Mouse (Mus musculus): Measurements from ENCODE around the gene Sun1.

Sun1 gene

GRCm38 (mm10) chr5:139241022-139241761 lies 40.8 kb downstream of the Sun1 start:
- in situ Hi-C loops (cut with MboI; ENCODE audit: unreplicated experiment in 2 of 2): no loop called here

GRCm38 (mm10) chr5:139243384-139243783 lies 42.9 kb downstream of the Sun1 start:
- in situ Hi-C loops (cut with MboI; ENCODE audit: unreplicated experiment in 2 of 2): no loop called here

DNA sequence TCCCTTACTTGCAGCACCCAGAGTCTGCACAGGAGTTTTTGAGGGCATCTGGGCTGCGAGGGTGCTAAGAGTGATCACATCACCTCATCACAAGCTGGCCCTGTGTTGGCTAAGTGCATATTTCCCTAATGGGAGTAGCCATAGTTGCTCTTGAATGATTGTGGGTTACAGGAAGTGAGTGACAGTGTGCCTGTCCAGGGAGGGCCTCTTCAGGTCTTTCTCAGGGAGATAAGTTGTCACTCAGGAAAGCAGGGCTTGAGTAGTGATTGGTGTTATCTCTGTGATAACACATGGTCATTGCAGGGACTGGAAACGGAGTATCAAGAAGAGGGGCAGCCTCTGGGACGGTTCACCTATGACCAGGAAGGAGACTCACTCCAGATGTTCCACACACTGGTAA lies 47.3 kb downstream of the Sun1 start:
- in situ Hi-C loops (cut with MboI; ENCODE audit: unreplicated experiment in 2 of 2): loop anchor here in 1 of 2 experiments (5.0 kb wide), 1 partner anchor 45 kb away; the partner anchor contains the start of gene Sun1

- in situ Hi-C loops (cut with MboI; ENCODE audit: unreplicated experiment in 2 of 2): loop anchor here in 1 of 2 experiments (5.0 kb wide), 1 partner anchor 47 kb away; the partner anchor contains the start of gene Sun1
Observed at GRCm38 (mm10) chr5:139248846-139249245, 48.4 kb downstream of the Sun1 start.

DNA sequence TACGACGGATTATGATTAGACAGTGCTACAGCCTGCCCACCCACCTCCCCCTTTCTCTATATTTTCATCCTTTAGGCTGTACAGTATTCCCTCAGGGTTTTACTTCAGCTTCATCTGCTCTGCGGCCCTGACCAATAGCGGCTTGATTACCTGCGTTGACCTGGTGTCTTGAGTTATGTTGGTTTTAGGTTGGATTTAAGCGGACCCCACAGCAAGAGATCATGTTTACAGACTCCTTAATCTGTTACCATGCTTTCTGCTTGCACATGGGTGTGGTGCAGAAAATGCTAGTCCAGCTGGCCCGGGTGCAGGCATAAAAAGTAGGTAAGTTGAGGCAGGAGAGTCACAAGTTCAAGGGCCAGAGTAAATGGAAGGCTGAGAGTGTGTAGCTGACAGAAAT lies 50.8 kb downstream of the Sun1 start:
- in situ Hi-C loops (cut with MboI; ENCODE audit: unreplicated experiment in 2 of 2): no loop called here

DNA sequence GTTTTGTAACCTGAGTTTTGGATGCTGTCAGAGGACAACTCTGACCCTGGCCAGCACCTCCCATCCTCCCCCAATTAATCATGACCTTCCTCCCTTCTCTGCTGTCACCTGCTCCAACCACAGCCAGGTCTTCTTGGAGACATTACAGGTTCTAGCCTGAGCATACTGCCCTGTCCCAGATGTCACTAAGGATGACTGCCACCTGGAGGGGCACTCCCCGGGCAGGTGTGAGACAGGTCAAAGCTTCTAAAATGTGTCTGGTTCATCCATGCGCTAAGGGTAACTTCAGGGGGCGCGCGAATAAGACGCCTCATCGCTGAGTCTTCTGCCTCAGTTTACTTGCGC lies 51.3 kb downstream of the Sun1 start:
- in situ Hi-C loops (cut with MboI; ENCODE audit: unreplicated experiment in 2 of 2): no loop called here

- in situ Hi-C loops (cut with MboI; ENCODE audit: unreplicated experiment in 2 of 2): no loop called here
Observed at GRCm38 (mm10) chr5:139252081-139252909, 51.9 kb downstream of the Sun1 start, which contains the start of gene Get4. TSS of gene Get4 (plus strand) at chr5:139252324.

GRCm38 (mm10) chr5:139252910-139253245 lies 52.4 kb downstream of the Sun1 start:
- in situ Hi-C loops (cut with MboI; ENCODE audit: unreplicated experiment in 2 of 2): no loop called here

GRCm38 (mm10) chr5:139253301-139253741 lies 52.9 kb downstream of the Sun1 start:
- in situ Hi-C loops (cut with MboI; ENCODE audit: unreplicated experiment in 2 of 2): no loop called here

GRCm38 (mm10) chr5:139254938-139255337 lies 54.5 kb downstream of the Sun1 start:
- in situ Hi-C loops (cut with MboI; ENCODE audit: unreplicated experiment in 2 of 2): no loop called here

- in situ Hi-C loops (cut with MboI; ENCODE audit: unreplicated experiment in 2 of 2): no loop called here
Observed at GRCm38 (mm10) chr5:139255777-139256176, 55.3 kb downstream of the Sun1 start.

GRCm38 (mm10) chr5:139256211-139256765 lies 55.9 kb downstream of the Sun1 start:
- in situ Hi-C loops (cut with MboI; ENCODE audit: unreplicated experiment in 2 of 2): no loop called here

DNA sequence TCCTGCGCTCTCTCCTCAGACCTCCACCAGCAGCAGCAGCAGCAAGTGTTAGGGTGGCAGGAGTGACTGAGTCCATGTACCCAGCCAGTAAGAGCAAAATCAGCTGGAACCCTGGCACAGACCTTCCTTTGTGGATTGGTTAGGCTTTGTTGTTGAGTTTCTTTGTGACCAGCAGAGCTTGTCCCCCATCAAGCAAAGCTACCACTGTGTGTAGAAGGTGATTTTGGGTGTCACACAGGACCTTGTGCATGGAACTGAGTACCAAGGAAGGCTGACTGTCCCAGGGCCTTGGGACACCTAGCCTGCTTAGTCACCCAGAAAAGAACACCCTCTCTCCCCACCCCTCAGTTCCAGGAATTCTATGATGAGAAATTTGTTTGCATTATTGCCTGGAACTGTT lies 56.8 kb downstream of the Sun1 start:
- in situ Hi-C loops (cut with MboI; ENCODE audit: unreplicated experiment in 2 of 2): no loop called here

- in situ Hi-C loops (cut with MboI; ENCODE audit: unreplicated experiment in 2 of 2): no loop called here
Observed at GRCm38 (mm10) chr5:139257818-139258217, 57.4 kb downstream of the Sun1 start.

DNA sequence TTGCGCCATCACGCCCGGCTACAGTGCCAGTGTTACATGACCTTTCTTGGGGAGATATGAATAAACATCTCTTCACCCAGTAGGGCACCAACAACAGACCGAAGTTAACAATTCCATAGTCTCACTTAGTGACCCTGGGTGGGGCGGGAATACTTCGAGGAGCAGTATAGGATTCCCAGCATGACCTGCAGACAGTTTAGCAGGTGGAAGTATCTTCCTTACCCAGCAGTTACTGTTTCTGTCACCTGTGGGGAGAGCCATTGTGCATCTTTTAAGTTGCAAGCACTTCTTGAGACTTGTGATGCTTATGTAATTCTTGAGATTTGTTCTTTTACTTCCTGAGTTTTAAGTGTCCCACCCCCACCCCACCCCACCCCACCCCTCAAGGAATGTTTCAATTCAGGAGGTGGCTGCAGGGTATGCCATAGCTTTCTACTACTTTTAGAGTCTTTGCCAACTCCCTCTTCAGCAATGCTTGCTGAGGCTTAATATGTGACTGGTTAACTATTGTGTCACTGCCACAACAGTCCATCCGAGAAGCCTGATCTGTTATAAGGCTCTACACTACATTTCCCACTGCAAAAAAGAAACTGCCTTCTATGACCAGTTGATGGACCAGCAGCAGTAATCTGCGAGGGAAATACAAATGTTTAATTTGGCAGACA lies 58.1 kb downstream of the Sun1 start:
- in situ Hi-C loops (cut with MboI; ENCODE audit: unreplicated experiment in 2 of 2): no loop called here

GRCm38 (mm10) chr5:139259853-139260252 lies 59.4 kb downstream of the Sun1 start:
- in situ Hi-C loops (cut with MboI; ENCODE audit: unreplicated experiment in 2 of 2): loop anchor here in 1 of 2 experiments (5.0 kb wide), 1 partner anchor 413 kb away; no protein-coding TSS in a partner anchor

DNA sequence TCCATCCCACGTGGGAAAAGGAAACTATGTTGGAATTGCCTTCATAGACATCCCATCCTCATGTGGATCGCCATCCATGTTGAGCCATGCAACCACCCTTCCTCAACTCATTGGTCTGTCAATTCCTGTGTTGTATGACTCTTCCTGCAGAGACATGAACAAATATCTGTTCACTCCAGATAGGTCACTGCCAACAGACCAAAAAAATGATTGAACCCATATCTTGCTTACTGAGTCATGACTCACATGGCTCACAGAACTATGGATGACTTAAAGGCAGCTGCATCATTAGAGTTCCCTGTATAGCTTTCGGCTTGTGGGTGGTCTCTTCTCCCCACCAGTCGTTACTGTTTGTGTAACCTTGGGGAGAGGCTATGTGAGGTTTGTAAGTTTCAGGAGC lies 61.0 kb downstream of the Sun1 start:
- in situ Hi-C loops (cut with MboI; ENCODE audit: unreplicated experiment in 2 of 2): loop anchor here in 1 of 2 experiments (5.0 kb wide), 1 partner anchor 414 kb away; no protein-coding TSS in a partner anchor

DNA sequence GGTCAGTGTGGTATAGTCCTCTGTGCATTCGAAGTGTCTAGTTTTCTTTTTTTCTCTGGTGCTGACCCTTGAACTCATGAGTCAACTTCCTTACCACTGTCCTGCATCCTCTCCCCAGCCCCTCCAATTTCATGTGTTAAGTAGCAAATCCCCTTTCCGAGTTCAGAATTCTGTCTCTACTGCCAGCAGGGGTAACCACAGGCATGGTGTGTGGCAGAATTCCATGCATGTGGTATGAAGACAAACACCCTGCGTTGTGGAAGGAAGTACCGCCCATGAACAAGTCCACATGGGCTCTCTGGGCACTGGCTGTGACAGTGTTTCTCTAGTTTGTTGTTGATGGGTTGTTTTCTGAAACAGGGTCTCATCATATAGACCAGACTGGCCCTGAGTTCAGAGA lies 67.2 kb downstream of the Sun1 start:
- in situ Hi-C loops (cut with MboI; ENCODE audit: unreplicated experiment in 2 of 2): no loop called here

- in situ Hi-C loops (cut with MboI; ENCODE audit: unreplicated experiment in 2 of 2): loop anchor here (10.0 kb wide), 2 partner anchors 196 to 234 kb away; no protein-coding TSS in a partner anchor
Observed at GRCm38 (mm10) chr5:139270806-139271521, 70.5 kb downstream of the Sun1 start.

DNA sequence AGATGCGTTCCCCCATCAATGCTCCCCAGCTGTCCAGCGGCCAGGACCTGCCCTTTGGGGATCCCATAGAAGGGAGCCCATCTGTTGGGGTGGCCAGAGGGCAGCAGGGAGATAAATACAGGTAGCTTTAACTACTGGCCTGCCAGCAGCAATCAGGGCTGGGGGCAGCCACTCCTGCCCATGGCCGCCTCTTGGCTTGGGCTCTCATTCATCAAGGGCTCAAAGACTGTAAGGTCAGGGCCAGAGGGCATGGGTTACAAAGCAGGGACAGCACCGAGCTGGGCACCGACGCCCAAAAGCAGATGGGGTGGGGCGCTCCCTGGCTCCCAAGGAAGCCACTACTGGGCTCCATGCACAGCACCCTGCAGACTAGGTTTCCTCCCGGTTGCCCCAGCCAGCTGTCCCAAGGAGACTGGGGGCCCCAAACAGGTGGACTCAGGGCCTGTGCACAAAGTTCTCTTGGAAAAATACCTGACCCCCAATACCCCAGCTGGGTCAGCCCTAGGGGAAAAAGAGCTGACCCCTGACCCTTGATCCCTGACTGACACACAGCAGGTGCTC lies 71.6 kb downstream of the Sun1 start:
- in situ Hi-C loops (cut with MboI; ENCODE audit: unreplicated experiment in 2 of 2): loop anchor here (10.0 kb wide), 2 partner anchors 197 to 233 kb away; no protein-coding TSS in a partner anchor

Data from v-Abl transformed pro-B cells (cell line).